Mouse (Mus musculus): ENCODE measurements around the gene Def8. TPM values are rescaled to one million over a fixed set of nuclear protein-coding genes. Genes with fewer than 3 reads are reported as not detected.
A peak's percentile ranks its signal among the peaks of the same experiment; 100 is the strongest.

Gene Def8
- polyA plus RNA-seq (2016; fragmentation: Nextera tagmentation; extraction: Ambion mirVana) = 17.2 and 18.4 TPM in 2 replicates

GRCm38 (mm10) chr8:123423441-123423840, at the start of gene Def8:
Gene Def8 (plus strand): TSS chr8:123423527.
- H3K27ac ChIP-seq = no peak within 1 kb of the TSS
- H3K4me2 ChIP-seq = peak within 1 kb of the TSS; percentile 70
- peaks cover 12% of the 10 kb centered on the region for H3K27me3 ChIP-seq (replicated peaks)
- peaks cover 6% of the 10 kb centered on the region; the same call in 1 of the 2 replicates for H3K36me3 ChIP-seq
- peaks cover 23% of the 10 kb centered on the region for H3K9me3 ChIP-seq (replicated peaks)
- peak within 1 kb of the TSS; percentile 40 for H3K4me3 ChIP-seq
- 67% methylated on average over 7 of the region's 7 CpGs for WGBS (ENCODE audit: insufficient replicate concordance)
- no peak for ATAC-seq
- no peak within 1 kb of the TSS for H3K9ac ChIP-seq
- peaks cover 16% of the 10 kb centered on the region for H3K4me1 ChIP-seq

- Histone ChIP-seq H3K27ac (peak overlapping the region; percentile 94), H3K4me3 (peak overlapping the region; percentile 87), H3K9ac (peak overlapping the region; percentile 89), H3K4me1 (peaks cover 39% of the 10 kb centered on the region), H3K9me3 (replicated peaks) (no peaks in the 10 kb centered on the region), H3K36me3 (peaks cover 25% of the 10 kb centered on the region), H3K4me2 (peak overlapping the region; percentile 84), H3K27me3 (replicated peaks) (no peaks in the 10 kb centered on the region)
- peak; percentile 79 for ATAC-seq
- WGBS (ENCODE audit: insufficient replicate concordance) = 1% methylated on average over 20 of the region's 20 CpGs
Measured at GRCm38 (mm10) chr8:123374239-123374578, 49.1 kb upstream of the Def8 start.

GRCm38 (mm10) chr8:123375701-123376100, 47.6 kb upstream of the Def8 start:
- no peaks in the 10 kb centered on the region for H3K9me3 ChIP-seq (replicated peaks)
- H3K4me3 ChIP-seq = no peak overlapping the region
- peaks cover 39% of the 10 kb centered on the region for H3K4me1 ChIP-seq
- no peak overlapping the region for H3K9ac ChIP-seq
- no peak overlapping the region; the same call in 1 of the 2 replicates for H3K4me2 ChIP-seq
- no peak for ATAC-seq
- H3K27ac ChIP-seq = no peak overlapping the region
- peaks cover 30% of the 10 kb centered on the region for H3K36me3 ChIP-seq
- no peaks in the 10 kb centered on the region for H3K27me3 ChIP-seq (replicated peaks)
- 86% methylated on average over 10 of the region's 10 CpGs for WGBS (ENCODE audit: insufficient replicate concordance)

- ATAC-seq = no peak
- Histone ChIP-seq H3K4me1 (peaks cover 39% of the 10 kb centered on the region), H3K36me3 (peaks cover 33% of the 10 kb centered on the region), H3K4me3 (no peak overlapping the region), H3K27me3 (replicated peaks) (no peaks in the 10 kb centered on the region), H3K9ac (no peak overlapping the region), H3K4me2 (no peak overlapping the region; the same call in 1 of the 2 replicates), H3K27ac (no peak overlapping the region), H3K9me3 (replicated peaks) (no peaks in the 10 kb centered on the region)
- WGBS (ENCODE audit: insufficient replicate concordance) = 63% methylated on average over 8 of the region's 8 CpGs
Measured at GRCm38 (mm10) chr8:123376106-123376505, 47.2 kb upstream of the Def8 start.

- Histone ChIP-seq H3K4me1 (no peaks in the 10 kb centered on the region), H3K4me3 (no peak overlapping the region), H3K9me3 (replicated peaks) (no peaks in the 10 kb centered on the region), H3K4me2 (no peak overlapping the region), H3K27ac (no peak overlapping the region), H3K27me3 (replicated peaks) (no peaks in the 10 kb centered on the region), H3K36me3 (peaks cover 74% of the 10 kb centered on the region), H3K9ac (no peak overlapping the region)
- WGBS (ENCODE audit: insufficient replicate concordance) = 81% methylated on average over 4 of the region's 4 CpGs
- ATAC-seq = no peak
Measured at GRCm38 (mm10) chr8:123381711-123382110, 41.6 kb upstream of the Def8 start.

GRCm38 (mm10) chr8:123382516-123382915, 40.8 kb upstream of the Def8 start:
- 83% methylated on average over 8 of the region's 8 CpGs for WGBS (ENCODE audit: insufficient replicate concordance)
- Histone ChIP-seq H3K4me1 (no peaks in the 10 kb centered on the region), H3K36me3 (peaks cover 77% of the 10 kb centered on the region), H3K9ac (no peak overlapping the region), H3K27me3 (replicated peaks) (no peaks in the 10 kb centered on the region), H3K4me3 (no peak overlapping the region), H3K4me2 (no peak overlapping the region), H3K9me3 (replicated peaks) (no peaks in the 10 kb centered on the region), H3K27ac (no peak overlapping the region)
- no peak for ATAC-seq

- Histone ChIP-seq H3K9me3 (replicated peaks) (no peaks in the 10 kb centered on the region), H3K27me3 (replicated peaks) (no peaks in the 10 kb centered on the region), H3K4me2 (no peak overlapping the region), H3K27ac (no peak overlapping the region), H3K4me3 (no peak overlapping the region), H3K9ac (no peak overlapping the region), H3K4me1 (no peaks in the 10 kb centered on the region), H3K36me3 (peaks cover 92% of the 10 kb centered on the region)
- no peak for ATAC-seq
- 61% methylated on average over 9 of the region's 9 CpGs for WGBS (ENCODE audit: insufficient replicate concordance)
Measured at GRCm38 (mm10) chr8:123384883-123385540, 38.3 kb upstream of the Def8 start.

- Histone ChIP-seq H3K9ac (no peak overlapping the region), H3K4me3 (no peak overlapping the region), H3K9me3 (replicated peaks) (no peaks in the 10 kb centered on the region), H3K27me3 (replicated peaks) (no peaks in the 10 kb centered on the region), H3K4me2 (no peak overlapping the region), H3K4me1 (no peaks in the 10 kb centered on the region), H3K27ac (no peak overlapping the region), H3K36me3 (peaks cover 100% of the 10 kb centered on the region)
- 67% methylated on average over 3 of the region's 3 CpGs for WGBS (ENCODE audit: insufficient replicate concordance)
- no peak for ATAC-seq
Measured at GRCm38 (mm10) chr8:123387041-123387440, 36.3 kb upstream of the Def8 start.

- ATAC-seq = no peak
- no peaks in the 10 kb centered on the region for H3K4me1 ChIP-seq
- no peaks in the 10 kb centered on the region for H3K9me3 ChIP-seq (replicated peaks)
- H3K4me3 ChIP-seq = no peak overlapping the region
- no peak overlapping the region for H3K27ac ChIP-seq
- H3K36me3 ChIP-seq = peaks cover 100% of the 10 kb centered on the region
- no peak overlapping the region for H3K9ac ChIP-seq
- H3K4me2 ChIP-seq = no peak overlapping the region
- WGBS (ENCODE audit: insufficient replicate concordance) = 83% methylated on average over 8 of the region's 8 CpGs
- no peaks in the 10 kb centered on the region for H3K27me3 ChIP-seq (replicated peaks)
Measured at GRCm38 (mm10) chr8:123387801-123388200, 35.5 kb upstream of the Def8 start.

GRCm38 (mm10) chr8:123389026-123389425, 34.3 kb upstream of the Def8 start:
- no peaks in the 10 kb centered on the region for H3K4me1 ChIP-seq
- 89% methylated on average over 7 of the region's 7 CpGs for WGBS (ENCODE audit: insufficient replicate concordance)
- no peak overlapping the region for H3K9ac ChIP-seq
- ATAC-seq = no peak
- no peaks in the 10 kb centered on the region for H3K27me3 ChIP-seq (replicated peaks)
- H3K9me3 ChIP-seq (replicated peaks) = no peaks in the 10 kb centered on the region
- H3K27ac ChIP-seq = no peak overlapping the region
- H3K36me3 ChIP-seq = peaks cover 100% of the 10 kb centered on the region
- H3K4me2 ChIP-seq = no peak overlapping the region
- no peak overlapping the region for H3K4me3 ChIP-seq

GRCm38 (mm10) chr8:123398308-123398707, 25.0 kb upstream of the Def8 start:
- Histone ChIP-seq H3K9ac (no peak overlapping the region), H3K27ac (no peak overlapping the region), H3K4me3 (no peak overlapping the region), H3K36me3 (peaks cover 100% of the 10 kb centered on the region), H3K4me2 (no peak overlapping the region), H3K27me3 (replicated peaks) (no peaks in the 10 kb centered on the region), H3K4me1 (peaks cover 10% of the 10 kb centered on the region), H3K9me3 (replicated peaks) (no peaks in the 10 kb centered on the region)
- WGBS (ENCODE audit: insufficient replicate concordance) = 84% methylated on average over 13 of the region's 13 CpGs
- ATAC-seq = no peak

GRCm38 (mm10) chr8:123401936-123402335, 21.4 kb upstream of the Def8 start:
- no peak for ATAC-seq
- Histone ChIP-seq H3K4me1 (peaks cover 24% of the 10 kb centered on the region), H3K4me2 (no peak overlapping the region), H3K36me3 (peaks cover 66% of the 10 kb centered on the region), H3K9me3 (replicated peaks) (no peaks in the 10 kb centered on the region), H3K9ac (no peak overlapping the region), H3K27me3 (replicated peaks) (no peaks in the 10 kb centered on the region), H3K27ac (no peak overlapping the region), H3K4me3 (no peak overlapping the region)
- WGBS (ENCODE audit: insufficient replicate concordance) = 84% methylated on average over 9 of the region's 9 CpGs
